Mouse (Mus musculus): ENCODE data around the gene Fam69b.
A peak's percentile ranks its signal among the peaks of the same experiment; 100 is the strongest.

The Fam69b gene

GRCm38 (mm10) chr2:26626081-26626480, 2.2 kb upstream of the Fam69b start:
- DNase-seq (ENCODE audit: low spot score), result no peak

GRCm38 (mm10) chr2:26628792-26629437, 658 bp downstream of the Fam69b start:
- DNase-seq (ENCODE audit: low spot score), result no peak

GRCm38 (mm10) chr2:26632541-26633395, 4.5 kb downstream of the Fam69b start:
- no peak for DNase-seq (ENCODE audit: low spot score)

- DNase-seq (ENCODE audit: low spot score), result no peak
These were observed 5.8 kb downstream of the Fam69b start for GRCm38 (mm10) chr2:26633953-26634530.

GRCm38 (mm10) chr2:26634629-26635488, 6.6 kb downstream of the Fam69b start:
- DNase-seq (ENCODE audit: low spot score), result no peak

GRCm38 (mm10) chr2:26635489-26636324, 7.5 kb downstream of the Fam69b start:
- DNase-seq (ENCODE audit: low spot score), result no peak

GRCm38 (mm10) chr2:26636325-26636635, 8.0 kb downstream of the Fam69b start:
- DNase-seq (ENCODE audit: low spot score), result no peak

GRCm38 (mm10) chr2:26637316-26637932, 9.2 kb downstream of the Fam69b start:
- no peak for DNase-seq (ENCODE audit: low spot score)

- DNase-seq (ENCODE audit: low spot score), result no peak
These were observed 9.8 kb downstream of the Fam69b start for GRCm38 (mm10) chr2:26638039-26638438.

- no peak for DNase-seq (ENCODE audit: low spot score)
These were observed 10.3 kb downstream of the Fam69b start for GRCm38 (mm10) chr2:26638572-26638971.

- no peak for DNase-seq (ENCODE audit: low spot score)
These were observed 10.8 kb downstream of the Fam69b start for GRCm38 (mm10) chr2:26639083-26639482.

- peak; percentile 97 for DNase-seq (ENCODE audit: low spot score)
These were observed 11.9 kb downstream of the Fam69b start for GRCm38 (mm10) chr2:26639838-26640830.

- DNase-seq (ENCODE audit: low spot score), result no peak
These were observed 12.9 kb downstream of the Fam69b start for GRCm38 (mm10) chr2:26641006-26641647.

GRCm38 (mm10) chr2:26643942-26644341, 15.7 kb downstream of the Fam69b start:
- DNase-seq (ENCODE audit: low spot score), result no peak

GRCm38 (mm10) chr2:26646643-26647293, 18.5 kb downstream of the Fam69b start:
- DNase-seq (ENCODE audit: low spot score), result peak; percentile 78

GRCm38 (mm10) chr2:26654687-26655086, 26.4 kb downstream of the Fam69b start:
- no peak for DNase-seq (ENCODE audit: low spot score)

GRCm38 (mm10) chr2:26657426-26657825, 29.2 kb downstream of the Fam69b start:
- DNase-seq (ENCODE audit: low spot score), result no peak

- DNase-seq (ENCODE audit: low spot score), result no peak
These were observed 33.0 kb downstream of the Fam69b start for GRCm38 (mm10) chr2:26661143-26661752.
